Mouse (Mus musculus) liver, embryonic 14.5 days (tissue): Measurements from ENCODE around the gene Robo1.

Experiments used
- CTCF ChIP-seq: IDR thresholded peaks from 2 replicates; pipeline ENCODE4 v1.5.1; 2016; ENCODE audit warnings: antibody characterized with exemption, low read depth, control low read depth
- EP300 ChIP-seq: IDR thresholded peaks from 2 replicates; pipeline ENCODE4 v1.6.1; 2016; ENCODE audit warnings: antibody characterized with exemption, low read depth

DNA sequence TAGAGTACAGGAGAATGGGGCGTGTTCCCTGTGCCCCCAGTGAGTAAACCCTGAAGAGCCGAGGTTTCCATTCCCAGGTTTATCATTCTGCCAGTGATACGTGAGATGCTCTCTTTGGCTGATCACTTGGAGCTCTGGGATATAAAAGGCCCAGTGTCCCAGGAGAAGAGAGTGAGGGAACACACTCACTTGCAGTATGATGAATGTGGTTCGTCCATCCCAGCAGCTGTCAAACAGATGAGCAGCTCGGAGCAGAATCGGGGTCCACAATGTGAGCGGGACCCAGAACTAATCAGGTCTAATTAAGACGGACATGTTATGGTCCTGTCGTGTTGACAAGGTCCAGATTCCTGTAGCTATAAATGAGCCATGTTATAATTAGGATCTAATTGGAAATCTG lies 94.3 kb downstream of the Robo1 start:
- TF ChIP-seq CTCF: no peak
- TF ChIP-seq EP300: no peak
